Mouse (Mus musculus) limb, embryonic 12.5 days (tissue): ENCODE measurements around the gene Dchs2. TPM values are rescaled to one million over a fixed set of nuclear protein-coding genes. Genes with fewer than 3 reads are reported as not detected.

Experiments used
- ATAC-seq: fragments of 200-750 bp; cut with Nextera tagmentation; 2 replicates; pipeline ENCODE4 v1.8.0; 2017; ENCODE audit warnings: low read depth, moderate TSS enrichment; ENCODE audit not compliant: insufficient number of reproducible peaks, insufficient read depth, low FRiP score, low TSS enrichment
- H3K27ac ChIP-seq: fragments of 300-500 bp; sonication (generic); 2 replicates; pipeline ENCODE4 v1.5.1; 2016; ENCODE audit warnings: mild to moderate bottlenecking, moderate library complexity
- H3K27me3 ChIP-seq: fragments of 300-500 bp; sonication (generic); 2 replicates; pipeline ENCODE4 v1.6.1; 2016; ENCODE audit warnings: mild to moderate bottlenecking, moderate library complexity
- H3K36me3 ChIP-seq: fragments of 300-500 bp; sonication (generic); 2 replicates; pipeline ENCODE4 v1.6.1; 2016; ENCODE audit warnings: mild to moderate bottlenecking, moderate library complexity
- H3K4me1 ChIP-seq: fragments of 300-500 bp; sonication (generic); replicated peaks from 2 replicates; pipeline ENCODE4 v1.6.1; 2016
- H3K4me2 ChIP-seq: fragments of 300-500 bp; sonication (generic); 2 replicates; pipeline ENCODE4 v1.6.1; 2016; ENCODE audit warnings: mild to moderate bottlenecking, moderate library complexity
- H3K4me3 ChIP-seq: fragments of 300-500 bp; sonication (generic); replicated peaks from 2 replicates; pipeline ENCODE4 v1.5.1; 2016; ENCODE audit warnings: mild to moderate bottlenecking
- H3K9ac ChIP-seq: fragments of 300-500 bp; sonication (generic); replicated peaks from 2 replicates; pipeline ENCODE4 v1.6.1; 2016; ENCODE audit warnings: mild to moderate bottlenecking, moderate library complexity
- H3K9me3 ChIP-seq: fragments of 300-500 bp; sonication (generic); 2 replicates; pipeline ENCODE4 v1.6.1; 2016; ENCODE audit warnings: mild to moderate bottlenecking, moderate library complexity
- WGBS: fragments of 180-500 bp; shearing (Covaris S2); methylation state at CpG from one replicate; pipeline ENCODE4 v1.1.7; 2016; 5-methylcytosine and 5-hydroxymethylcytosine counted together
- polyA plus RNA-seq: library from polyadenylated mRNA; unstranded; fragments of >200 nt; fragmentation: Nextera tagmentation; extraction: Ambion mirVana; gene quantifications from 2 replicates; pipeline ENCODE4 v1.2.1, GENCODE M21; 2016

Gene Dchs2
- 0.38 and 0.49 TPM in 2 replicates for polyA plus RNA-seq

DNA sequence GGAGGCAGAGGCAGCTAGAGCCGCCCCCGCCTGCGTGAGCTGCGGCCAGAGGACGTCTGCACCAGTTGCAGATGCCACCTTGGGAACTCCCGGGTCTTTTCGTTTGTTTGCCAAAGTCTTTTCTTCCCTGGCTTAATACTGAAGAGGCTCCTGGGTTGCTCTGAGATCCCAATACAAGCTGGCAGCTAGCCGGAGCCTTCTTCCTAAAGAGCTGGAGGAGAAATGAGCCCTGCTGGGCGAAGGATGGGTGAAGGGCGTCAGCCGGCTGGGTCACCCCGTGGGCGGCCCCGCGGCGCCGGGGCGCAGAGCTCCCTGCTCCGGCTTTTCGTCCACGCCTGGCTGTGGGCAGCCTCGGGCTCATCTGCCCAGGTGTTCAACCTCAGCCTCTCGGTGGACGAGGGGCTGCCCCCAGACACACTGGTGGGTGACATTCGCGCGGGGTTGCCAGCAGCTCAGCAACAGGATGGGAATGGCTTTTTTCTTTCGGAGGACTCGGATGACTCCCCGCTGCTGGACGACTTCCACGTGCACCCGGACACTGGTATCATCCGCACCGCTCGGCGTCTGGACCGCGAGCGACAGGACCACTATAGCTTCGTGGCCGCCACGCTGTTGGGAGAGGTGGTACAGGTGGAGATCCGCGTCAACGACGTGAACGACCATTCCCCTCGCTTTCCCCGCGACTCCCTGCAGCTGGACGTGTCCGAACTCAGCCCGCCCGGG, at the start of gene Dchs2:
Dchs2 (plus strand) TSS at position 223 of the 723 bp plus-strand sequence.
- no peak within 1 kb of the TSS for H3K27ac ChIP-seq
- peak within 1 kb of the TSS; percentile 55 for H3K4me3 ChIP-seq
- no peak for ATAC-seq
- peaks cover 75% of the 10 kb centered on the region for H3K27me3 ChIP-seq
- H3K4me1 ChIP-seq = peaks cover 22% of the 10 kb centered on the region
- H3K36me3 ChIP-seq = no peaks in the 10 kb centered on the region
- no peaks in the 10 kb centered on the region for H3K9me3 ChIP-seq
- WGBS = under 1% methylated on average over 55 of the region's 55 CpGs
- H3K4me2 ChIP-seq = peak within 1 kb of the TSS; percentile 95
- H3K9ac ChIP-seq = peak within 1 kb of the TSS; percentile 52

DNA sequence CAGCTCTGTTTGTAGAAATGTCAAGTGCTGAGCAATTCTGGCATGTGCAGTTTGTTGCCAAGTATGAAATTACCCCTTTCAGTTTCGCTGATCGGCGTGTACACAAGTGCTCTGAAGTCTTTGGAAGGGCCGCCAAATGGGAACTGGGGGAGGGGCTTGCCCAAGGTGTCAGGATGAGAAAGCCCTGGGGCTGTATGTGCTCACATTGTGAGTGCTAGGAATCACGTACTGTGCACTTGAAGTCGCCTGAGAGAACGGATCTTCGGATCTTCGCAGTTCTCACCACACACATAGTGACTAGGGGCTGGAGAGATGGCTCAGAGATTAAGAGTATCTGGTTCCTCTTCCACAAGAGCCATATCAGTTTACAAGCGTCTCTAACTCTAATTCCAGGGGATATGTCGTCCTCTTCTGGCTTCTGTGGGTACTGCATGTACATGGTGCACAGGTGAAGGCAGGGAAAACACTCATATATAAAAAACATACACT, 47.1 kb upstream of the Dchs2 start:
- H3K9me3 ChIP-seq = no peaks in the 10 kb centered on the region
- no peak overlapping the region for H3K27ac ChIP-seq
- WGBS = 5% methylated on average over 11 of the region's 11 CpGs
- H3K36me3 ChIP-seq = no peaks in the 10 kb centered on the region
- peaks cover 4% of the 10 kb centered on the region for H3K4me1 ChIP-seq
- H3K4me2 ChIP-seq = peak overlapping the region; percentile 58
- no peaks in the 10 kb centered on the region for H3K27me3 ChIP-seq
- H3K9ac ChIP-seq = no peak overlapping the region
- no peak; the same call in 1 of the 2 replicates for ATAC-seq
- peak overlapping the region; percentile 27 for H3K4me3 ChIP-seq

DNA sequence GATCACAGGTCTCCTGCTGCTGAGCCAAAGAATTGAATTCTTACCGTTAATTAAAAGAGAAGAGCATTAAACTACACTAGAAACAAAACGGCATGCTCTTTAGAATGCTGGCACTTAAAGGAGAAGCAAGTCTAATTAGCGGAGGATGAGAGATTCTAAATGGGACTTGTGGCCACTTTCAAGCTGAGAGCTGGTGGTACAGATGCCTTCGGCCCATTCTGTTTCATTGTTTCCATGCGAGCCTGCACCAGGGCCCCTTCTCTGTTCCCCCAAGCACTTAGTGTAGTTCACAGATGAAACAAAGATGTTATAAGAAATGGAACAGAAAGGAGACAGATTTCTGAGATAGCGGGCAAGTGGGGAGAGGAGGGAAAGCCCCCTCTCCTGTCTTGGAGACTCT, 30.2 kb upstream of the Dchs2 start:
- Histone ChIP-seq H3K4me3 (no peak overlapping the region), H3K4me2 (no peak overlapping the region), H3K36me3 (no peaks in the 10 kb centered on the region), H3K9ac (no peak overlapping the region), H3K27ac (no peak overlapping the region), H3K9me3 (no peaks in the 10 kb centered on the region), H3K4me1 (peaks cover 7% of the 10 kb centered on the region), H3K27me3 (peaks cover 4% of the 10 kb centered on the region; the same call in 1 of the 2 replicates)
- no peak for ATAC-seq
- 73% methylated on average over 6 of the region's 6 CpGs for WGBS

DNA sequence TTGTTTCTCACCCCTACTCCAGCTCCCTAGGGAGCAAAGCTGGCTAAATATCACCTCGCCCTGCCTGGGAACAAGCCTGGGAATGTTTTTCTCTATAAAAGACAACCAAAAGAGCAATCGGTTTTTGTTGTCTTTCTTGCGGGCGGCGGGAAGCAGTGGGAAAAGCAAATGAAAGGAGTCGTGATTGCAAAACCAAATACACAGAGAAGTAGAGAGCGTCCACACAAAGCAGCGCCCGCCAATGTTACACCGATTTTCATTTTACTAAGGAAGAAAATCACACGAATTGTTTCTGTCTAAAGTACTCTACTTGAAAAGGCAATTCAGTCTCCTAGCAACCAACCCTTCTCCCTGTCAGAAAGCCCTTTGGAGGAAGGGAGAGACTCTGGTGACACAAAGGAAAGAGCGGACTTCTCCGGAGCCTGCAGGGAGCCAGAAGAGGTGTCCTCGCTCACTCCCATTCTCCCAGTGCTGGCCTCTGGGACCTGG, 29.2 kb upstream of the Dchs2 start:
- H3K4me1 ChIP-seq = peaks cover 7% of the 10 kb centered on the region
- no peaks in the 10 kb centered on the region for H3K9me3 ChIP-seq
- no peak overlapping the region for H3K27ac ChIP-seq
- H3K36me3 ChIP-seq = no peaks in the 10 kb centered on the region
- WGBS = 30% methylated on average over 14 of the region's 14 CpGs
- H3K27me3 ChIP-seq = peaks cover 4% of the 10 kb centered on the region; the same call in 1 of the 2 replicates
- ATAC-seq = no peak
- peak overlapping the region; percentile 44 for H3K4me2 ChIP-seq
- H3K4me3 ChIP-seq = no peak overlapping the region
- H3K9ac ChIP-seq = no peak overlapping the region

DNA sequence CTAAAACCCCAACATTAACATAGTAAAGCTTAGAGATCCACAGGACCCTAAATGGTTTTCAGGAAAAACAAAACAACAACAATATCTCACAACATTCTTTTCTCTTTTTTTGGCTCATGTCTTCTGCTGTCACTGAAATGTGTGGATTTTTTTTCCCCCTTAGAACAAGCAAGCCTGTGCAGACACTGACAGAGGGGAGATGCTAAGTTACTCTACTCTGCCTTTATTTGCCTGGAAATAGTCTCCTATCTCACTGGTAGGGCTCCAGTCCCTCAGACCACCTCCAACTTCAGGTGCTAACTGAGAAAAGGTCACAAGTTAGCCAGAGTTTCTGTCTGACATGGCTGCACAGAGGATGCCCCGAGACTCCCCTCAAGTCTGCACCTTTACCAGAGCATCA, 28.6 kb upstream of the Dchs2 start:
- no peak overlapping the region for H3K27ac ChIP-seq
- no peak overlapping the region for H3K9ac ChIP-seq
- H3K36me3 ChIP-seq = no peaks in the 10 kb centered on the region
- WGBS = 75% methylated on average over 1 of the region's 1 CpGs
- H3K27me3 ChIP-seq = peaks cover 4% of the 10 kb centered on the region; the same call in 1 of the 2 replicates
- H3K4me2 ChIP-seq = peak overlapping the region; percentile 44
- H3K4me1 ChIP-seq = peaks cover 7% of the 10 kb centered on the region
- ATAC-seq = no peak
- H3K4me3 ChIP-seq = no peak overlapping the region
- no peaks in the 10 kb centered on the region for H3K9me3 ChIP-seq

DNA sequence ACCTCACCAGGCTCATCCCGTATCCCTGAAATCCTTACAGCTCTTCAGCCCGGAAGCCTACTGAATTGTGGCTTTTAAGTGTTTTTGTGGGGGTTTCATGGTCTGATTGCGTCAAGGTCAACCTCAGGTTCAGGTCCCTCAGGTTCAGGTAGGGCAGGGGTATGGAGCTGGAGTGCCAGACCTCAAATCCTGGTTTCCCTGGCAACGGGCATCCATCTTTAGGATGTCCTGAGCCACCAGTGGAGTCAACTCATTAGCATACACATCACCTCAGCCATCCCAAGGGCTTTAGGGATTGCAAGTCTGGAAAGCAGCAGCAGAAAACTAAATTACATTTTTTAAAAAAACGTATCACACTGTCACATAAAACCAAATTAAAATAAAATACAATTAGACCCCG, 28.1 kb upstream of the Dchs2 start:
- Histone ChIP-seq H3K4me1 (peaks cover 7% of the 10 kb centered on the region), H3K4me3 (no peak overlapping the region), H3K36me3 (no peaks in the 10 kb centered on the region), H3K9me3 (0 out of 2 replicates have a peak, but pooled peaks cover under 1% of the 10 kb centered on the region), H3K9ac (no peak overlapping the region), H3K27ac (no peak overlapping the region), H3K4me2 (no peak overlapping the region), H3K27me3 (peaks cover 4% of the 10 kb centered on the region; the same call in 1 of the 2 replicates)
- no peak for ATAC-seq
- WGBS = 78% methylated on average over 6 of the region's 6 CpGs

DNA sequence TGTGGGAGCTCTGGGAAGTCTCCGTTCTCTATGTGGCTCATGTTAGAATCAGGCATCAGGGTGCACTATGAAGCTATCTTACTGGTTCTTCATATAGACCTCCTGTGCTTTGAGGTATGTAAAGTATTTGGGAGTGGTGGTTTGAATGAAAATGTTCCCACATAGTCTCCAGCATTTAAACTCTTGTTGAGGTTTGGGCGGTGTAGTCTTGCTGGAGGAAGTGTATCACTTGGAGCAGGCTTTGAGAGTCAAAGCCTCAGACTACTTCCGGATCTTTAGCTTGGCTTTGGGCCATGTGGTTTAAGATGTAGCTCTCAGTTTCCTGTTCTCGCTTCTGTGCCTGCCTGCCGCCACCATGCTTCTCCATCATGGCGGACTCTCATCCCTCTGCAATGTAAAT, 25.5 kb upstream of the Dchs2 start:
- peaks cover 7% of the 10 kb centered on the region for H3K4me1 ChIP-seq
- H3K4me2 ChIP-seq = no peak overlapping the region
- H3K9me3 ChIP-seq = 0 out of 2 replicates have a peak, but pooled peaks cover 3% of the 10 kb centered on the region
- H3K27ac ChIP-seq = no peak overlapping the region
- WGBS = 92% methylated on average over 6 of the region's 6 CpGs
- peaks cover 4% of the 10 kb centered on the region; the same call in 1 of the 2 replicates for H3K27me3 ChIP-seq
- H3K36me3 ChIP-seq = no peaks in the 10 kb centered on the region
- no peak overlapping the region for H3K4me3 ChIP-seq
- no peak for ATAC-seq
- H3K9ac ChIP-seq = no peak overlapping the region

DNA sequence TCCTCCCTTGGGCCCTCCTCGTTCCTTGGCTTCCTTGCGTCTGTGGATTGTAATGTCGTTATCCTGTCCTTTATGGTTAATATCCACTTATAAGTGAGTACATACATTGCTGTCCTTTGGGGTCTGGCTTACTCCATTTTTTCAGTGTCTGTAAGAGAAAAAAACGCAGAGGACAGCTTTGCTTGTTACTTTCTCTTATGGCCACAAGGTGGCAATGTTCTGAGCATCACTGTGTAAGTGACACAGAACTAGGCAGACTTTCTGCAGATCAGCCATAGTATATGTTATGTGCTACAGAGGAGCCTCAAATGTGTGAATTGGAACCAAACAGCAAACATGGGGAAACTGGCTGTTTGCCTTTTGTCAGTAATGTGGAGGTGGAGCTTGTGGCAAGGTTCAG, 17.6 kb upstream of the Dchs2 start:
- ATAC-seq = no peak
- no peak overlapping the region for H3K9ac ChIP-seq
- 24% methylated on average over 4 of the region's 4 CpGs for WGBS
- no peak overlapping the region for H3K27ac ChIP-seq
- H3K9me3 ChIP-seq = no peaks in the 10 kb centered on the region
- H3K36me3 ChIP-seq = no peaks in the 10 kb centered on the region
- H3K4me2 ChIP-seq = no peak overlapping the region
- peaks cover 11% of the 10 kb centered on the region; the same call in 1 of the 2 replicates for H3K27me3 ChIP-seq
- H3K4me3 ChIP-seq = no peak overlapping the region
- H3K4me1 ChIP-seq = peaks cover 14% of the 10 kb centered on the region

DNA sequence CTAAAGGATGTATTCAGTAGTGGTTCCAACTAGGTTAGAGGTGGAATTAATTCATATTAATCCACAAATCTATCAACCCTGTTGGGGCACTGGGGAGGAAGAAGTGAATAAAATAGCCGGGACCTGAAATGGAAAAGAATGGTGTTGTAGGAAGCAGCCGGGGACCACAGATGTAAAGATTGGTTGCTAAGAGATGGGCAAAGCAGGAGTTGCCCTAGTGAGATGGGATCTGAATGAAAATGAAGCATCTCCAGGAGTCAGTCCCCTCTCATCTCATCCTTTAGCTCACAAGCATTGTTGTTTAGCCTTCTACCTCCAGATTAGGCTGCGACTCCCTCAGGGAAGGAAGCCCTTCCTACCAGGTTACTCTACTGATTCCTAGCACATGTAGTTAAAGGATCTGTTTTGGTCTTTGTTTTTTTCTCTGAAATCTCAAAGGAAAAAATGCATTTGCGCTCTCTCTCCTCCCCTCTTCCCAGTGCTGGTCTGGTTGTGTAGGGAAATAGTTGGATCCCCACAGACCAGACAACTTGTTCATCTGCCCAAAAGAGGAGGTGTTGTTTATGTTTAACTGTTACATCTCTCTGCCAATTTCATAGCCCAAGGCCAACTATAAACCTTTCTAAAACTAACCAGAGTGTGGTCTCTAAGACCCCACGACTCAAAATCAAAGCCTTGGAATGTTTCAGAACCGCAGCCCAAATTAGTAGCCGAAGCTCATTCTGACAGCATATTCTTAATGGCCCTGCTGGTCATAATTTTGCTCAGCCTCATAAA, 16.1 kb upstream of the Dchs2 start:
- Histone ChIP-seq H3K4me2 (no peak overlapping the region), H3K36me3 (no peaks in the 10 kb centered on the region), H3K27me3 (peaks cover 11% of the 10 kb centered on the region), H3K9ac (no peak overlapping the region), H3K4me1 (peaks cover 15% of the 10 kb centered on the region), H3K4me3 (no peak overlapping the region), H3K9me3 (no peaks in the 10 kb centered on the region), H3K27ac (no peak overlapping the region)
- no peak for ATAC-seq
- WGBS = 41% methylated on average over 7 of the region's 7 CpGs

DNA sequence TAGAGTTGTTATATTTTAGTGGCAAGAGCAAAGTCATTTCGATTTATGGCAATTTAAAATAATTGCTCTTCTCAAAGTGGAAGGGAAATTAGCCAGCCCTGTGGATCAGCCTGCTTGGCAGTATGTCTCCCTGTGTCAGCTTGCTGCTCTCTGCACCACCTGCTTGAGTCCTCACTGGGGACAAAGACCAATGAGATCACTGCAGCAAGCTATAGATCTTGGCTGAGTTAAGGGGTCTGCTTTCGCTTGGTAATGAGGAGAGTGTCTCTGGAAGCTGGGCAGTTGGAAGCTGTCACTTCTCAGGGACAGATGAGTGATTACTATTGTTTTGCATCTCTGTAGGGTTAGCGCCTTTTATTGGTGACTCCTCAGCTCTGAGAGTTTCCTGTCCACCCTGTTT, 14.9 kb upstream of the Dchs2 start:
- H3K4me2 ChIP-seq = no peak overlapping the region
- no peak overlapping the region for H3K9ac ChIP-seq
- peaks cover 11% of the 10 kb centered on the region for H3K27me3 ChIP-seq
- H3K36me3 ChIP-seq = no peaks in the 10 kb centered on the region
- no peak for ATAC-seq
- H3K9me3 ChIP-seq = no peaks in the 10 kb centered on the region
- WGBS = 17% methylated on average over 3 of the region's 3 CpGs
- no peak overlapping the region for H3K4me3 ChIP-seq
- no peak overlapping the region for H3K27ac ChIP-seq
- peaks cover 15% of the 10 kb centered on the region for H3K4me1 ChIP-seq

DNA sequence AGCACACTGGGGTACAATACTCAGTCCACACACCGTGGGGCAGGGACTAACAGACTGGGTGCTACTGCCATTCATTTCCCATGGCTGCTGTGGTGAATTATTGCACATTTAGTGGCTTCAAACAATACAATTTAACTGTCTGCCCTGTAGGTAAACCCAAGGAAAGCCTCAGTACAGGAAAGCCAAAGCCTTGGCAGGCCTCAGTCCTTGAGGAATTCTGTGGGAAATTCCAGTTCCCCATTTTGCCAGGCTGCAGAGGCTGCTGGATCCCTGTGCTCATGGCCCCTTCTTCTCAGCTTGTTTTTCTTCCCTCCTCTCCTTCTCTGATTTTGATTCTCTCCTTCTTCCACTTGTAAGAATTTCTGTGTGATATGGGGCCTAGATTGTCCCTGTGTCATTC, 12.8 kb upstream of the Dchs2 start:
- H3K27me3 ChIP-seq = peaks cover 11% of the 10 kb centered on the region
- ATAC-seq = no peak
- H3K27ac ChIP-seq = peak overlapping the region; percentile 35; the same call in 1 of the 2 replicates
- no peak overlapping the region for H3K4me3 ChIP-seq
- 39% methylated on average over 1 of the region's 1 CpGs for WGBS
- H3K9me3 ChIP-seq = no peaks in the 10 kb centered on the region
- no peak overlapping the region for H3K4me2 ChIP-seq
- no peaks in the 10 kb centered on the region for H3K36me3 ChIP-seq
- no peak overlapping the region for H3K9ac ChIP-seq
- H3K4me1 ChIP-seq = peaks cover 15% of the 10 kb centered on the region
